Mouse (Mus musculus) spleen, postnatal 36 days (tissue): Measurements from ENCODE around the gene Marc1.

Experiments
- DNase-seq, 2 experiments: peaks; one replicate each; pipeline ENCODE4 v3.0.0; 2022; ENCODE audit warnings: low spot score in 2 of 2, mixed read lengths in 1 of 2

Marc1 gene

DNA sequence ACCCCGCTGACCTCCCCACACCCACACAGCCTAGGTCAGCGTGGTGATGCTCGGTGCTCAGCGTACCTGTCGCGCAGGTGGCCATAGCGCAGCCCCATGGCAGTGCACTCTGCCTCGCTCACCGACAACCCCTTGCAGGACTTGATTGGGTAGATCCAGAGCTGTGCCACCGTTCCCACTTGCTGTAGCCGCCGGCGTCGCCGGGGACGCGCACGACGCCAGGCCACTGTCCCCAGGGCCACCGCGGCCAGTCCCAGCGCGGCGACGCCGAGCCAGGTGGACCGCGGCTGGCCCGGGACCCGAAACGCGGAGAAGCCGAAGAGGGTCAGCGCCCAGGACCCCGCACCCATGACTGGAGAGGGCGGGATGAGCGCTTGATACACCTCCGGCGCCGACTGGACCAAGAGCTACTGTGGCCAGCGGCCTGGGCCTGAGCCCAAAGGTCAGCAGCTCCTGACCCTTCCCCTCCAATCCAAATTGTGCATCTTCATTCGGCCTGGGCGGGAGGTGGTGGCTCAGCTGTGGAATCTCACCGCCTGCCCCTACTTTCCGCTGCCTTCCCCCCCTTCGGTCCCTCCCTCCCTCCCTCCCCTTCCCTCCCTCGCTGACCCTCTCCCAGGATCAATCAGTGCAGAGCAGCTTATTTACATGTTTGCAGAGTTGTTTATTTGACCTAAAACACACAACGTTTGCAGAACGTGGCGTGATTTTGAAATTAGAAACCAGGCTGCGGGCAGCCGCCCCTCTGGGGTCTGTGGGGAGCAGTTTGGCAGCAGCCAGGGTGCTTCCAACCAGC lies at the start of gene Marc1:
Gene Marc1, minus strand, starts transcription at position 534 of the 796 bp plus-strand sequence.
- DNase-seq = no peak

- DNase-seq = no peak
Measured at GRCm38 (mm10) chr1:184860276-184860675, 49.2 kb upstream of the Marc1 start.

- no peak for DNase-seq
Measured at GRCm38 (mm10) chr1:184858253-184858652, 47.1 kb upstream of the Marc1 start.

- DNase-seq = no peak
Measured at GRCm38 (mm10) chr1:184857216-184857615, 46.1 kb upstream of the Marc1 start.

DNA sequence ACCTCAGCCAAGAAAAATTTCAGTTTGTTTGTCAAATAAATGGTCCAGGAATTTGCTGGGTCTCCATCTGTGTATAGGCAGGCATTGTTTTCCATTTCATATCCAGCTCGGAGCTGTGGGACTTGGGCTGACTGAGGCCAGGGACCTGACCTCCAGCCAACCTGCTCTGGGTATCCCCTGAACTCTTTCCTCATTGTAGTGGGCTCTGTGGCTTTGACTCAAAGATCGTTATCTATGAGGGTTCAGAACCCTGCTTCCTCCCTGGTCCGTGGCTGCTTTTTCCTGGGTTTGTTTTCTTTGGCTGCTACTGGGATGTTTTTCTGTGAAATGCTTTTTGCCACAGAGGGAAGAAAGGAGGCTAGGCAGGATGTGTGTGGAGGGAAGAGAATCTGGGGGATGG lies 42.8 kb upstream of the Marc1 start:
- DNase-seq = no peak

DNA sequence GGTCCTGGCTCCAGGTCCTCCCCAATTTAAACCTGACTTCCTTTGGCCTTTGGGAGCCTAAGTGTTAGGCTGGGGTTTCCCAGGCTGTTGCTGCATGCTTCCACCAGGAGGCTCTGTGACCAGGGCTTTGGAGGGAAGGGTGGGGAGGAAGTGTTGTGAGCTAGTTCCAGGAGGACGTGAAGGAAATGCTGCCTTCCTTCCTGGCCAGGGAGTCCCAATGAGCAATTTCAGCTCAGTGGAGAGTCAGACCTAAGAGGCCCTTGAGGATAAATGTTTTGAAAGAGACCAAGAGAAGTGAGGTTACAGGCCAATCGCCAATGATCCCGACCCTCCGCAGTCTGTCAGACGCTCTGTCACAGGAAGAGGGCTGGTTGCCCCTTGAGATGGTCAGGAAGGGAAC lies 42.2 kb upstream of the Marc1 start:
- DNase-seq = peak; percentile 53 to 59

DNA sequence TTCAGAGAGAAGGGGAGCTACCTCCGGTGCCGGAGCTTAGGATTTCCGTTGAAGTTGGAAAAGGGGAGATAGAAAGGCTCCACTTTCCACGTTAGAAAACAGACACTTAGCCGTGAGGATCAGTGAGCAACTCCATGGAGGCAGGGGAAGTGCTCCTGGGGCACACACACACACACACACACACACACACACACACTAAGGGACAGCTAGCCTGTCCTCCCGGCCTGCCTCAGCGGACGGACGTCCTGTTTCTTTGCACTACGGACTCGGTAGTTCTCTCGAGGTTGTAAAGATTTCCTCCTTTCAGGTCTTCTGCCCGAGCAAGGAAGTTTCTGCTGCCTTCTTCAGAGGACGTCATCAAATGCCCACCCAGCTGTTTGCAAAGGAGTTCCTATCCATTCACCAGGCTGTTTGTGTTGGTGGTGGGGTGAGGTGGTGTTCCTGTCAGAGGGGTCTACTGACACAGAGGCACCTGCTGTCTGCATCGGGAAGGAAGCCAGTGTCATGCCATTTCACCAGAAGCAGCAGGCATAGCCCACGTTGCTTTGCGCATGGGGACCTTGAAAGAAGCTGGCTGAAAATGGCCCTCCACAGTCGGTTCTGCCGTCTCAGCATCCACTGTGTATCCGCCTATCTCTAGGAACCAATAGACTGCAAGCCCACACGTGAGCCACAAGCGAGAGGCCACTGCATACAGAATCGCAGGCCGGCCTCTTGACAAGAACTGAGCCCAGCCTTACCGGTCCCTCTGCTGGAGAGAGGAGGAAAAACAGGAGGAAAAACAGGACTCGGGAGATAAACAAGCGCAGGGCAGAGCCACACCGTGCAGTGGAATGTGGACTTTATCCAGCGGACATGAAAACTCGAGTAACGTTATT lies 40.9 kb upstream of the Marc1 start:
- DNase-seq = peak; percentile 61 to 75

DNA sequence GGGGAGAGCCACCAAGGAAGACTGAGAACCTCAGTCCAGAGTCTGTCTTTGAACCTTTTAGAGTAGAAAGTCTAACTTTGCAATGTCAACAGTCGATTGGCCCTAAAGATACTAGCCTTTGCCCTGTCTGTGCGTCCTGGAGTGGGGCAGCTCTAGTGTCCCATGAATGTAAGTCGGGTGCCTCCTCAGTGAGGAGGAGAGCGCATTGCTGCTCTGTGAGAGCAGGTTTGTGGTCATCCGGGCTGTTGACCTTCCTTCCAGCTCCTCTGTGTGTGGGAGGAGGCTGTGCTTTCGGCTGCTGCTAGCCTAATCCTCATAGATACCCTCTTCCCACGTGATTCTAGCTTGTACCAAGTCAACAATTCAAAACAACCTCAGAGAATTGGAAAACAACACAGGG lies 40.1 kb upstream of the Marc1 start:
- DNase-seq = no peak

GRCm38 (mm10) chr1:184846973-184847372 lies 35.9 kb upstream of the Marc1 start:
- DNase-seq = no peak

DNA sequence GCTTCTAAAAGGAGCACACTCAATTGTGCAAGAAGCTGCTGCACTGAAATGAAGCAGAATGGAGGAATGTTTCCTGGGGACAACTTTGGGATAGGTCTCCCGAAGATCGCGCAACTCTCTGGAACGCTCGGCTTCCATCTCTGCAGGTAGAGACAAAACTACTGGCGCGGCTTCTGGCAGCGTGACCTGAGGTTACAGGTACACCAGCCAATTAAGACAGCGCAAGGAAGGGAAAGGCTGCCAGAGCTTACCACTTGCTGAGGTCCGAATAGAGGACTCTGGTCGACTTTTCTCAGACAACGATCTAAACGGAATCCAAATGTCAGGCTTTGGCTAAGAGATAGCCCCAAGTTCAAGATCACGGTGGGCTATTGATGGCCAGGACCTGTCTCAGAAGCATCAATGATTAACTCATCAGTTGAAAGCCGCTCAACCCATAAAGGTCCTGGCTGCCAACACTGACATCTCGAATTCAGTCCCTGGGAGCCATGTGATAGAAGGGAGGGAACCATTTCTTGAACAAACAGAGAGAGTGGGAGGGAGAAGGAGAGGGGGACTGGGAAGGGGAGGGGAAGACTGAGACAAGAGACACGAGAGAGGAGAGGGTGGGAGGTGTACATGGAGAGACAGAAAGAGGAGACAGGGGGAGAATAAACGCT lies 35.1 kb upstream of the Marc1 start, which contains the start of gene Marc2:
Gene Marc2, minus strand, starts transcription at position 360 of the 659 bp plus-strand sequence.
- DNase-seq = no peak

DNA sequence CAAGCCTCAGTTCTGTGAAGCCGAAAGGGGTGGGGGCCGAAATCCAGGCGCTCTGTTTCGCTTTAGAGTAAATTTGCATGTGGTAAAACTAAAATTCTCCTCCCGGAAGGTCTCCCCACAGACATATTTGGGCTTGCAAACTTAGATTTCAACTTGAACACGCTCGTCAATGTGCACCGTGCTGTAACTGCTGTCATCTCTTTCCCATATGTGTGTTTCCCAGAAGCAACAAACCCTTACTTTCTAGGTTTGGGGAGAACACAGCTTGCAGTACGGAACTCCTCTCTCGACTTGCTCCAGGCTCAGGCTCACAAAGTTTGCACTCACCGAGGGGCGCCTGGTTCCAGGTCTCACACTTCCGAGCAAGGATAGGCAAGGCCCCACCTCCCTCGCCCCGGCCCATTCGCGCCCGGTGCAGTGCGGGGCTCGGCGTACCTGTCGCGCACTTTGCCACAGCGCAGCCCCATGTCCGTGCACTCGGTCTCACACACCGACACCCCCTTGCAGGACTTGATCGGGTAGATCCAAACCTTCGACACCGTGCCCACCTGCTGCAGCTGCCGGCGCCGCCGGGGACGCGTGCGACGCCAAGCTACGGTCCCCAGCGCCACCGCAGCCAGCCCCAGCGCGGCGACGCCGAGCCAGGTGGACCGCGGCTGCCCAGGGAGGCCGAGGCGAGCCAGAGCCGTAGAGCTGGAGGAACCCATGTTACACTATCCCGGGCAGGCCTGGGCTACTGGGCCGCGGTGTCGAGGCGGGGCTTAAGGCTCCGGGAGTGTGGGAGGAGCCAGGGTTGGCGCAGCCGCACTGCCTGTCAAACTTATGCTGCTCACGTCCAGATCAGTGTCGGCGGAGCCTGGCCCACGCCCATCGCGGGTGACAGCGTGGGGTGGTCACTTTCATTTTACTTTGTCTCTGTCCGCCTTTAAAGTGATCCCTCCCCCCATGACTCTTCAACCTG lies 34.3 kb upstream of the Marc1 start:
- peak; percentile 90 for DNase-seq

DNA sequence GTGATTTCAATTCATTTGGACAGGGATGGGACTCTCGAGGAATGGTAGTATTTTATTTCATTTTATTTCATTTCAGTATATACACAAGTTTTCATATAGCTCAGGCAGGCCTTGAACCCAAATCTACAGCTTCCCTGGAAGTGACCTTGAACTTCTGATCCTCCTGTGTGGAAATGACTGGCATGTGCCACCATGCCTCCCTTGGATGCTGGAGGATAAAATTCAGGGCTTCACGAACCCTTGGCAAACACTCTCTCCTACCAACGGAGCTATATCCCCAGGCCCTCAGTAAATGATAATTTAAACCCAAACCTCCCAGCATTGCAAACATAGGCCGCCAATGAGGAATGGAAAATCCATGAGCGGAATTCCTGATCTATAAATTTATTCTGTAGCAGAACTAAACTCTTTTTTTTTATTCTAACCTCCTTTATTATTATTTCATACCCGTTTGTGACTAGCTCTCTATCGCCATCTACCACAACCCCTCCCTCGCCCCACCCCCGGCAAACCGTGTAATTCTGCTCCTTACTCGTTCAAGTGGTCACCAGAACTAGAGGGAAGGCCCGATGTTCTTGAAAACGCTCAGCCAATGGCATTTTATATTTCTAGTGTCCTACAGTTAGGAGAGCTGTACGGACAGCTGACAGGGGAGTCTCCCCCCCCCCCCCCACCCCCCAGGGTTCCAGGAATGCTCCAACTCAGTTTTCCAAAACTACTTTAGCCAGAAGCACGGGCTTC lies 33.4 kb upstream of the Marc1 start:
- DNase-seq = peak in 1 of 2 experiments; percentile 47

GRCm38 (mm10) chr1:184837649-184838048 lies 26.5 kb upstream of the Marc1 start:
- DNase-seq = no peak

GRCm38 (mm10) chr1:184836350-184836749 lies 25.2 kb upstream of the Marc1 start:
- DNase-seq = no peak

DNA sequence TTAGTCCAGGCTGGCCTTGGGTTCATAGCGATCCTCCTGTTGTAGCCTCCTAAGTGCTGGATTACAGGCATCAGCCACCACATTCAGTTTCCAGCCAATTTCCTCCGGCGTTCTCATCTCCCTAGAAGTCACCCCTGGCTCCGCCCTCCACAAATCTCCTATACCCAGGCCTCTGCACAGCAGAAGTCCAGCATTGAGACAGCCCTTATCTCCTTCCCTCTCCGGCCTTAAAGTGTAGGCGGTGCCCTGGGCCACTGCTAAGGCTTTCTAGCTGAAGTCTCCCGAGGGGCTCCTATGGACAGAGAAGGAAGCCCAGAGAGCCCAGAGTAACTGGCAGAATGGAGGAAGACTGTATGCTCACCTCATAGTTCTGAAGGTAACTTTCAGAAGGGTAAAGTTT lies 22.4 kb upstream of the Marc1 start:
- no peak for DNase-seq

DNA sequence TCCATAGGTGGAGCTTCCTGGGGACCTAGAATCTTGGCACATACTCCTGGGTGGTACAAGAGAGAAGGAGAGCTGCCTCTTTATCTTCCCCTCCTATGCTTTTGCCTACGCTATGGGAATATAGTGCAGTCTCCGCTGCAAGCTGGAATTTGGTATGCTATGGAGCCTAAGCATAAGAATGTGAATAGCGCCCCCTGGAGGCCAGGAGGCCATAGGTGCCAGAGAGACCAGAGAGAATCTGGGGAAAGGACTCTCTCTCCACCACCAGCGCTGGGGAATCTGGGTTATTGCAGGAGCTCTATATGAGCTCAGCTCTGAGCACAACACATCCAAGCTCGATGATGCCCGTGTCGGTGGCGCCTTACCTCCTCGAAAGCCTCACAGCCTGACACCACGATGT lies 21.1 kb upstream of the Marc1 start:
- DNase-seq = no peak

- DNase-seq = no peak
Measured at GRCm38 (mm10) chr1:184829897-184830296, 18.8 kb upstream of the Marc1 start.

DNA sequence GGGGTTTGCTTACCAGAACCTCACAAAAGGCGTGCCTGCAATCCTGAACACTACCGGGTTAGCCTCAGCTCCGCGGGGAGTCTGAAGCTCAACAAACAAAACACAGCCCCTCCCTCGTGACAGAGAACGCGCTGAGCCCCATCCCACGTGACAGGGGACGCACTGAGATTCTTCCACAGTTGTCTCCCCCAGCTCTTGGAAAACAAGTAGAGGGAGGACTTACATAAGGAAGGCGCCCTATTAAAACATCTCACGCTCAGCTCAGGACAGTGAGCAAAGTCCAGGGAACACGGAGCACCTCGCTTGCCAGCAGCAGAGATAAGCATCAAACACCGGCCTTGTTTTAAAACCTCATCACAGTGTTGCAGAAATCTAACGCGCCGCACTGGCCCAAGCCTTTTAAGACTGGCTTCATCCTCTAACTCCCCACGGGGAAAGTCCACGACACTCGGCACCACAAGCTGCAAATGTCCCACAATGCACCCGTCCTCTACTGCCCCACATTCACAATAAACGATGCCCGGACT lies 16.1 kb upstream of the Marc1 start:
- DNase-seq = no peak

DNA sequence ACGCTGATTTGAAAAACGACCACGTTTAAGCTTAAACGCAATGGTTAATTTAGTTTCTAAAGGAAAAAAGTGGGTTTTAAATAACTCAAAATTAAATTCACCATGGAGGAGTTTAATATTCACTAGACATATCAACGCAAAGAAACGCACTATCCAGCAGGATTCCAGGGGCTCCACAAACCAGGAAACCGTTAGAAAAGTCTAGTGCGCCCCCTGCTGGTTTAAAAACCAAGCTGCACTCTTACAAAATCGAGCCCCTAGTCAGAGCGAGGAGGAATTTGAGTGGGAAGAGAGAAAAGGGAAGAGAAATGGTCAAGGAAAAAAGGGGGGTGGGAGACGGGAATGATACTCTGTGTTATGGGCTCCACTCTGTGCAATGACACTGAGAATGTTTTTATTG lies 14.0 kb upstream of the Marc1 start:
- no peak for DNase-seq

- peak; percentile 68 to 74 for DNase-seq
Measured at GRCm38 (mm10) chr1:184824439-184824851, 13.3 kb upstream of the Marc1 start.
